Mouse (Mus musculus) neural tube, embryonic 13.5 days (tissue): ENCODE measurements around the gene Fbxo47. TPM values are rescaled to one million over a fixed set of nuclear protein-coding genes. Genes with fewer than 3 reads are reported as not detected.
A peak's percentile ranks its signal among the peaks of the same experiment; 100 is the strongest.

ENCODE experiments used
- ATAC-seq: fragments of 200-750 bp; cut with Nextera tagmentation; 2 replicates; pipeline ENCODE4 v1.8.0; 2017; ENCODE audit warnings: low read depth, mild to moderate bottlenecking, moderate TSS enrichment, moderate library complexity
- H3K27ac ChIP-seq: fragments of 300-500 bp; sonication (generic); replicated peaks from 2 replicates; pipeline ENCODE4 v1.5.1; 2015; ENCODE audit warnings: moderate library complexity, mild to moderate bottlenecking, inconsistent platforms
- H3K27me3 ChIP-seq: fragments of 300-500 bp; sonication (generic); 2 replicates; pipeline ENCODE4 v1.6.1; 2015; ENCODE audit warnings: mild to moderate bottlenecking, inconsistent platforms
- H3K36me3 ChIP-seq: fragments of 300-500 bp; sonication (generic); 2 replicates; pipeline ENCODE4 v1.6.1; 2015; ENCODE audit warnings: mild to moderate bottlenecking, inconsistent platforms
- H3K4me1 ChIP-seq: fragments of 300-500 bp; sonication (generic); replicated peaks from 2 replicates; pipeline ENCODE4 v1.6.1; 2015; ENCODE audit warnings: inconsistent platforms
- H3K4me2 ChIP-seq: fragments of 300-500 bp; sonication (generic); 2 replicates; pipeline ENCODE4 v1.6.1; 2015; ENCODE audit warnings: inconsistent platforms, mild to moderate bottlenecking, moderate library complexity
- H3K4me3 ChIP-seq: fragments of 300-500 bp; sonication (generic); 2 replicates; pipeline ENCODE4 v1.5.1; 2015; ENCODE audit warnings: mild to moderate bottlenecking, inconsistent platforms
- H3K9ac ChIP-seq: fragments of 300-500 bp; sonication (generic); 2 replicates; pipeline ENCODE4 v1.6.1; 2015; ENCODE audit warnings: moderate library complexity, mild to moderate bottlenecking, inconsistent platforms
- H3K9me3 ChIP-seq: fragments of 300-500 bp; sonication (generic); 2 replicates; pipeline ENCODE4 v1.6.1; 2016; ENCODE audit warnings: inconsistent platforms
- WGBS: fragments of 180-500 bp; shearing (Covaris S2); methylation state at CpG from one replicate; pipeline ENCODE4 v1.1.7; 2015; 5-methylcytosine and 5-hydroxymethylcytosine counted together
- polyA plus RNA-seq: library from polyadenylated mRNA; unstranded; fragments of >200 nt; fragmentation: Nextera tagmentation; extraction: Ambion mirVana; gene quantifications from 2 replicates; pipeline ENCODE4 v1.2.1, GENCODE M21; 2015

Gene Fbxo47
- polyA plus RNA-seq, 1 experiment from 2014 or later: 0.53 TPM

DNA sequence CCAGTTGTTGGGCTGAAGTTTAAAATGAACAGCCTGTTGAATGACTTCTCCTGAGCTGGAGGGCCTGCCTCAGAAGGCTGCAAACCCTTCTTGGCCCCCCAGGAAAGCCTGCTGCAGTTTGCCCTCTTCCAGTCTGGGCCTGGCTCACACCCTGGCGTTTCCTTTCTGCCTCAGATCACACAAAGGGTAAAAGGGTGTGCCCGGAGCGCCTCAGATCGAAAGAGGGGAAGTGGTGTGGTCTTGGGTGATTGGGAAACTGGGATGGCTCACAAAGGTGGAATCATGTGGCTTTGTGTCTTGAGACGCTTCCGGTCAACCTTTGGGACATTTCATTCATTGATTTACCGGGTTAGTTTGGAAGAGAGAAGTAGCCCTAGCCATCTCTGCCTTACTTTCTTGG lies 57.5 kb downstream of the Fbxo47 start:
- H3K4me2 ChIP-seq: no peak overlapping the region
- H3K36me3 ChIP-seq: peaks cover 86% of the 10 kb centered on the region
- H3K27ac ChIP-seq: no peak overlapping the region
- H3K4me3 ChIP-seq: no peak overlapping the region
- no peak for ATAC-seq
- peaks cover 11% of the 10 kb centered on the region for H3K4me1 ChIP-seq
- H3K27me3 ChIP-seq: no peaks in the 10 kb centered on the region
- no peaks in the 10 kb centered on the region for H3K9me3 ChIP-seq
- WGBS: 79% methylated on average over 7 of the region's 7 CpGs
- H3K9ac ChIP-seq: no peak overlapping the region

DNA sequence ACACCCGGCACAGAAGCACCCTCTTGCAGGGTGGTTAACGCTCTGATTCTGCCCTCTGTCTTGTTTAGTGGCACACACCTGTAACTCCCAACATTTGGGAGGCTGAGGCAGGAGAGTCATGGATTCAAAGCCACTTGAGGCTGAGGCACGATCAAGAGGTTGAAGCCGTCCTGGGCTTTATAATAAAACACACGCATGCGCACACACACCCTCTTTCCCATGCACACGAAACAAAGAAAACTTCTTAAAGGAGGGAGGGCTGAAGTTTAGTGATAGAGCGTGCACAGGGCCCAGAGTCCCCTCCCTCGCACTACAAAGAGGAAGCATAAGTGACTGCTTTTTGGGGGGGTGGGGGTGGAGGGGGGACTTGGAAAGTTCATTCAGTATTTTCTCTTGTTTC lies 58.0 kb downstream of the Fbxo47 start:
- H3K36me3 ChIP-seq: peaks cover 90% of the 10 kb centered on the region
- WGBS: 88% methylated on average over 9 of the region's 9 CpGs
- H3K9me3 ChIP-seq: no peaks in the 10 kb centered on the region
- H3K27ac ChIP-seq: no peak overlapping the region
- no peaks in the 10 kb centered on the region for H3K27me3 ChIP-seq
- ATAC-seq: no peak
- H3K4me1 ChIP-seq: peaks cover 11% of the 10 kb centered on the region
- no peak overlapping the region for H3K4me2 ChIP-seq
- H3K4me3 ChIP-seq: no peak overlapping the region
- H3K9ac ChIP-seq: no peak overlapping the region

DNA sequence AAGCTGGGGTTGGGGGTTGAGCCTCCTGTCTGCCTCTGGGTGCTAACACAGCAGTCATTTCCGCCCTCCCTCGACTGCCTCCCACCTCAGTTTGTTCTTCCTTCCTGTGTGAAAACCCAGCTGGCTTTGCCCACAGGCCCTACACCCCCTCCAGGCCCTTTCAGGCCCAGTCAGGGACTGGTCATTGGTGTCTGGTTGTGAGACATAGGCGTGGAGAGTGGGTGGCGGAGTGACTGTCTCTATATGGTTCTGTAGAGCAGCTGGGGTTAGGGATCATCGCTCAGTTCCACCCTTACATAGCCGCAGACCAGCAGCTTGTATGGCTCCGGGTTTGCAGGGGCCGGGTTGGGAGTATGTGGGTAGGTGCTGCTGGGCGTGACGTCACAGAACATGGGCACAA lies 58.7 kb downstream of the Fbxo47 start:
- H3K27ac ChIP-seq: peak overlapping the region; percentile 28; the same call in 1 of the 2 replicates
- H3K4me2 ChIP-seq: no peak overlapping the region
- no peak for ATAC-seq
- H3K9me3 ChIP-seq: no peaks in the 10 kb centered on the region
- no peak overlapping the region for H3K9ac ChIP-seq
- H3K4me3 ChIP-seq: no peak overlapping the region
- H3K4me1 ChIP-seq: peaks cover 11% of the 10 kb centered on the region
- WGBS: 88% methylated on average over 10 of the region's 10 CpGs
- H3K27me3 ChIP-seq: no peaks in the 10 kb centered on the region
- peaks cover 93% of the 10 kb centered on the region for H3K36me3 ChIP-seq

DNA sequence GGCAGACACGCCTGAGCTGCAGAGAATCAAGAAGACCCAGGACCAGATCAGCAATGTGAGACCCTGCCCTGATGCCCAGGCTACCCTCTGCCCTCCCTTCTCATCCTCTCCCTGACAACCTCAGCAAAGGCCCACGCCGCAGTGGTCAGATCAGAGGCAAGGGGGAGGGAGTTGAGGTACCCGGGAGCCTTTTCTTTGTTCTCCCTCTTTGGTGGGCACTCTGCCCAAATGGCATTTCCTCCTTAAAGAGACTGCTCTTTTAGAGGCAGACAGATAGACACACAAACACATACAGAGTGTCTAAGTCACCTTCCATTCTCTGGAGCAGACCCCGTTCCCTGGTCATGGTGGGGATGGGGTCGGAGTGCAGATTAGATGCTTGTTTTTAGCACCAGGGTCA lies 59.1 kb downstream of the Fbxo47 start:
- no peak overlapping the region for H3K9ac ChIP-seq
- no peaks in the 10 kb centered on the region for H3K27me3 ChIP-seq
- peaks cover 13% of the 10 kb centered on the region for H3K4me1 ChIP-seq
- peak overlapping the region; percentile 28 for H3K27ac ChIP-seq
- WGBS: 61% methylated on average over 6 of the region's 6 CpGs
- H3K36me3 ChIP-seq: peaks cover 93% of the 10 kb centered on the region
- no peaks in the 10 kb centered on the region for H3K9me3 ChIP-seq
- no peak overlapping the region for H3K4me2 ChIP-seq
- ATAC-seq: peak; percentile 54; the same call in 1 of the 2 replicates
- H3K4me3 ChIP-seq: no peak overlapping the region

DNA sequence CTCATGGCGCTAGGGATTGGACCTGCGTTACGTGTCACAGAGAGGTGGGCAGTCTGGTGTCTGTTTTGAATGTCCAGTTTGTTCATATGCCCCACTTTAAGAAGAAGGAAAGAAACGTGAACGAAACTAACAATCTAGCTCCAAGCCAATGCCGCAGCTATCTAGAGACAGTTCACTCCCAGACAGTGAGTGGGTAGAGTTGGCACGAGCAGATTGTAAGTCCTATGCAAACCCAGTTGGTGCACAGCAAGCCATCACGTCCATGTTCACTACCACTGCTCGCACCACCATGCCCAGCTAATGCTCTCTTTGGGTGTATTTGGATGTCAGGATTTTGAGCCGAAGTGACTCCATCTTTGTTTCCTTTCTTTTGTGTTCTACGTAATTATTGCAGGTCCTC lies 59.8 kb downstream of the Fbxo47 start:
- no peak for ATAC-seq
- H3K4me3 ChIP-seq: no peak overlapping the region
- H3K9ac ChIP-seq: no peak overlapping the region
- H3K4me1 ChIP-seq: peaks cover 21% of the 10 kb centered on the region
- WGBS: 96% methylated on average over 11 of the region's 11 CpGs
- peaks cover 92% of the 10 kb centered on the region for H3K36me3 ChIP-seq
- no peaks in the 10 kb centered on the region for H3K27me3 ChIP-seq
- H3K9me3 ChIP-seq: no peaks in the 10 kb centered on the region
- H3K4me2 ChIP-seq: no peak overlapping the region
- 0 out of 2 replicates have a peak overlapping the region, but pooled peaks have one; percentile 28 for H3K27ac ChIP-seq

DNA sequence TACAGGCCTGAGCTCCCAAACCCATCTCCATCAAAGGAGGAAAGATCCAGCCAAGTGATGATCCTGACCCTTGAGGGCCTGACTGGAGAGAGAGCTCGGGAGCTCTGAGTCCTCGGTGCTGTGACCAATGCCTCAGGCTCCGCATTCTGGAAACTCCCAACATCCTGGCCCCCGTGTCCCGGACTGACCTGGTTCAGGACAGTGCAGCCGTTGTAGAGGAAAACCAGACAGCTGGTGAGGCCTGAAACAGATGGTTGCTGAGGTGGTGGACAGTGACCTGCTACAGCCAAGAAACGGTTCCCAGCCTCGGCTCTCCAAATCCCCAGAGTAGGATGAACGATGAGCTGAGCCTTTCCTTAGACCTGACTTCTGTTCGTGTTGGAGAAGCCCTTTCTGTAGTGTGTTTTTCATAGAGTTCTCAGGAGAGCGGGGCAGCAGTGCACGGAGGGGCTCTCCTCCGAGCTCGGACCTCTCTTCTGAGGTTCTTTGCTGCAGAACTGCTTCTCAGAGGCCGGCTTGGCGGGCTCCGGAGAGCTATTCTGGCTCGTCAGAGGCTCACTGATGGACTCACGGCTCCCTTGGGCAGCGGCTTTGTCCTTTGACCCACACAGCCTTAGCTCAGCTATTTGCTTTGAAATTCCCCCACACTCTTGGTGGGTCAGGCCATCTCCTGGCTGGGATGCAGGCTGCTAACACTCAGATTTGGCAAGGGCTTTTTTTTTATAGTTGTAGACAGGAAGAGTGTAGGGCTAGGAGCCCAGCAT lies 60.9 kb downstream of the Fbxo47 start:
- 77% methylated on average over 20 of the region's 20 CpGs for WGBS
- Histone ChIP-seq H3K4me2 (no peak overlapping the region), H3K36me3 (peaks cover 86% of the 10 kb centered on the region), H3K9me3 (no peaks in the 10 kb centered on the region), H3K27ac (no peak overlapping the region; the same call in 1 of the 2 replicates), H3K4me3 (no peak overlapping the region), H3K9ac (no peak overlapping the region), H3K27me3 (no peaks in the 10 kb centered on the region), H3K4me1 (peaks cover 32% of the 10 kb centered on the region)
- ATAC-seq: no peak

DNA sequence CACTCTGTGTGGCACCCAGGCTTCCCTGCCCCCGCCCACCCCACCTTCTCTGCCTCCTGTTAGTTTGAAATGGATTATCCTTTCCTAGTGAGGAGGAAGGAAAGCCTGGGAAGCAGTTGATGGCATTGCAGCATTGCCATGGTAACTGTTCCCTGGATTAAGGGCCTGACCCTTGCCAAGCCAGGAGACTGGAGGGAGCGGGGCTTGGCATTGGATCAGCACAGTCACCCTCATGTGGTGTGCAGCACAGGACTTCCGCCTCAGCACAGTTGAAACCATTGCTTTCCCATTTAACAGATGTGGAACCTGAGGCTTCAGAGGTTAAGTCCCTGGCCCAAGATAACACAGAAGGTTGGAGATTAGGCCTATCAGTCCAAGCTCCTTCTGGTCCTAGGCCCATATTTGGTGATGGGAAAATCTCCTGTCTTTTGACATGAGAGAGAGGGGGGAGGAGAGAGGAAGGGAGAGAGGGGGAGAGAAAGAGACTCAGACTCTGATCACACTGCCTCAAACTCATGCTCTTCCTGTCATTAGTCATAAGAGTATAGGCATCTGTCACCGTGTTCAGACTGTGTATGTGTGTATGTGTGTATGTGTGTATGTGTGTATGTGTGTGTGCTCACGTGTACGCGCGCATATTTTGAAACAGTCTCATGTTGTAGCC lies 62.4 kb downstream of the Fbxo47 start:
- H3K4me3 ChIP-seq: no peak overlapping the region
- H3K4me1 ChIP-seq: peaks cover 46% of the 10 kb centered on the region
- H3K4me2 ChIP-seq: no peak overlapping the region
- H3K36me3 ChIP-seq: peaks cover 85% of the 10 kb centered on the region
- 91% methylated on average over 8 of the region's 8 CpGs for WGBS
- no peak overlapping the region for H3K9ac ChIP-seq
- no peak for ATAC-seq
- no peaks in the 10 kb centered on the region for H3K9me3 ChIP-seq
- no peaks in the 10 kb centered on the region for H3K27me3 ChIP-seq
- no peak overlapping the region for H3K27ac ChIP-seq

DNA sequence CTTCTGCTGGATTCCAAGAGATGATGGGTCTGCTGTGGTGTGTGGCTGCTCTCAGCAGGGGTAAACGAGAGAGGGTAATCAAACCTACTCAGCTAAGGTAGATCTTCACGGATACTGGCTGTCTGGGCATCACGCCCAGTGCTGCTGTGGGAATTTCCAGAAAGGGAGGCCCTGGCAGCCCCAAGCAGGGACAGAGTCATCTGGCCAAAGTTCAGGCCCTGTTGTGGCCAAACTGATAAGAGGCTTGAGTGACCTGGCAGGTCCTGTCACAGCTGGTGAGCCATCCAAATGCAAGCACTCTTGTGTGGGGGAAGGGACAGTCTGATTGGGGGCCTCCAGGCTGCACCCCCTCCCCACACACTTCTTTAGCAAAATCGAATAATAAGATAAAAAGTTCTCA lies 63.1 kb downstream of the Fbxo47 start:
- no peak overlapping the region for H3K9ac ChIP-seq
- H3K4me1 ChIP-seq: peaks cover 46% of the 10 kb centered on the region
- H3K9me3 ChIP-seq: no peaks in the 10 kb centered on the region
- WGBS: 73% methylated on average over 4 of the region's 4 CpGs
- H3K4me3 ChIP-seq: no peak overlapping the region
- 0 out of 2 replicates have a peak overlapping the region, but pooled peaks have one; percentile 18 for H3K27ac ChIP-seq
- H3K36me3 ChIP-seq: peaks cover 85% of the 10 kb centered on the region
- ATAC-seq: no peak
- H3K4me2 ChIP-seq: no peak overlapping the region
- no peaks in the 10 kb centered on the region for H3K27me3 ChIP-seq

DNA sequence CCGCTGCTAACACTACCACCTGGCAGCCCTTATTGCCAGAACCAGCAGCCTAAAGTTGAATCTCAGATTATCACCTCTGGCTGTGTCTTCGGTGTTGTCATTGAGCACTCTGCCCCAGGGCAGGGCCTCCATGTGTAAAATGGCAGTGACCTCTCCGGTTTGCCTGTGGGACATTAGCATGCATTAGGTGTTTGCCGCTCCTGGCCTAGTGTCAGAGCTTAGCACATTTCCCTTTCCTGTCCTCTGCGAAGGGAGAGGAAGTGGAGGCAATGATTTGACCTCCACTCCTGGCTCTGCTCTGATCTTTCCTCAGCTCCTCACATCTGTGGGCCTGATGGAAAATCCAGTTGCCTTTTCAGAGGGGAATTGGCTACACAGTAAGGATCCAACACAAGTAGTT lies 64.0 kb downstream of the Fbxo47 start:
- Histone ChIP-seq H3K9me3 (no peaks in the 10 kb centered on the region), H3K4me2 (no peak overlapping the region), H3K27ac (no peak overlapping the region), H3K9ac (no peak overlapping the region), H3K4me3 (no peak overlapping the region), H3K4me1 (peaks cover 40% of the 10 kb centered on the region), H3K27me3 (no peaks in the 10 kb centered on the region), H3K36me3 (peaks cover 85% of the 10 kb centered on the region)
- ATAC-seq: no peak
- WGBS: 86% methylated on average over 5 of the region's 5 CpGs

DNA sequence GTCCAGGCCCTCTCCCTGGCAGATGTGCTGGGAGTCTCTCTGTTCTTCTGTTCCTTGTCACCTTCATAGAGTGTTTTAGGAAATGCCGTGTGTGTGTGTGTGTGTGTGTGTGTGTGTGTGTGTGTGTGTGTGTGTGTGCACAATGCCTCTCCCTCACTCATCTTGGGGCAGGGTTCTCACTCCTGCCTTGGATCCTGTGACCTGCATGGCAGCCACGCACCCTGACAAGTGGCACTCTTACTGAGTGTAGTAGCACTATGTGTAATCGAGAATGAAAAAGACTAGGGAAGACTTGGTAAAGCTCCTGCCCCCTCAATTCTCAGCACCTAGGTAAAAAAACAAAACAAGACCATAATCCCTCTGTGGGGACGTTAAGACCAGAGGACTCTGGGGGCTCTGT lies 64.9 kb downstream of the Fbxo47 start:
- ATAC-seq: no peak
- peaks cover 83% of the 10 kb centered on the region for H3K36me3 ChIP-seq
- 77% methylated on average over 3 of the region's 4 CpGs for WGBS

DNA sequence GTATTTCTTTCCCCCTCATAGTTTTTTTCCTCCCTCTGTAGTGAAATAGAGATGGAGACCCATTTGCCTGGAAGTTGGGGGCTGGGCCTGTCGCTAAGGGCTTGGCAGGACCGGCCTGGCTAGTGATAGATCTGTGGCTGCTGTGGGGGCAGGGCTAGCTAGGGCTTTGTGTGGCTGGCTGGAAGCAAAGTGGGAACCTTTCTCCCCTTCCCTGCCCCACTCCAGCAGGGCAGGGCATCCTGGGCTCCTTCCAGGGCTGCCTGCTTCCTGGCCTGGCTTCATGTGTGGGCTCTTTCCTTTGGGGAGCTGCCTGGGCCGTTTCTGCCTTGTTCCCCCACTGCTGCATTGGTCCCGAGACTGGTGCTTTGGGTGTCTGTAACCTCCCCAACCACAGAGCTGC lies 65.4 kb downstream of the Fbxo47 start:
- peaks cover 81% of the 10 kb centered on the region for H3K36me3 ChIP-seq
- peak; percentile 79 for ATAC-seq
- 9% methylated on average over 4 of the region's 4 CpGs for WGBS
- peak overlapping the region; percentile 45 for H3K9ac ChIP-seq
- H3K27me3 ChIP-seq: no peaks in the 10 kb centered on the region
- peak overlapping the region; percentile 87 for H3K27ac ChIP-seq
- peaks cover 41% of the 10 kb centered on the region for H3K4me1 ChIP-seq
- H3K9me3 ChIP-seq: no peaks in the 10 kb centered on the region
- H3K4me2 ChIP-seq: peak overlapping the region; percentile 3; the same call in 1 of the 2 replicates
- H3K4me3 ChIP-seq: no peak overlapping the region

More for the DNA sequence above, 64.9 kb downstream of the Fbxo47 start:
- Histone ChIP-seq H3K27ac (peak overlapping the region; percentile 87), H3K27me3 (no peaks in the 10 kb centered on the region), H3K4me2 (peak overlapping the region; percentile 3; the same call in 1 of the 2 replicates), H3K4me1 (peaks cover 36% of the 10 kb centered on the region), H3K9me3 (no peaks in the 10 kb centered on the region), H3K4me3 (no peak overlapping the region), H3K9ac (peak overlapping the region; percentile 45; the same call in 1 of the 2 replicates)

DNA sequence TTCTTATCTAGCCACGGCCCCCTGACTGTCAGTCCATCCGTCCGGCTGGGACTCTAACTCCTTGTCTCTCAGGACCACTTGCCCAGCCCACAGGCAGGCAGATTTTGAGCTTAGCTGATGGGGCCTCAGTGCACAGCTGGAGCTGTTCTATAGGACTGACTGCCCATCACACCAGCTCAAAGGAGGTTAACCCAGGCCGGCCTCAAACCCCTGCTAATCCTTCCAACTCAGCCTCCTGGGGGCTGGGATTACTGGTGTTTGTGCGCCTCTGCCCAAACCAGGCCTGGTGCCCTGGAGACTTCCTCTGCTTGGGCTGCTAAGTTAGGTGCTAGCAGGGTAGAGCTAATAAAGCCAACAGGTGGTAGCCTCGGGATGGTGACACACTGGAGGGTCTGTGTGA lies 66.0 kb downstream of the Fbxo47 start:
- H3K4me1 ChIP-seq: peaks cover 47% of the 10 kb centered on the region
- H3K36me3 ChIP-seq: peaks cover 82% of the 10 kb centered on the region
- no peak overlapping the region for H3K4me2 ChIP-seq

More for the DNA sequence above, 66.0 kb downstream of the Fbxo47 start:
- no peaks in the 10 kb centered on the region for H3K27me3 ChIP-seq
- 52% methylated on average over 6 of the region's 6 CpGs for WGBS
- H3K9ac ChIP-seq: no peak overlapping the region
- peak overlapping the region; percentile 87 for H3K27ac ChIP-seq
- H3K9me3 ChIP-seq: no peaks in the 10 kb centered on the region
- no peak overlapping the region for H3K4me3 ChIP-seq
- 0 out of 2 replicates have a peak, but pooled peaks have one; percentile 16 for ATAC-seq
